Mouse (Mus musculus) MEL (cell line): ENCODE measurements around the gene Fermt2. TPM values are rescaled to one million over a fixed set of nuclear protein-coding genes. Genes with fewer than 3 reads are reported as not detected.

Experiments
- DNase-seq: peaks from one replicate; pipeline ENCODE4 v3.0.0; 2011; ENCODE audit warnings: low read depth, low spot score
- H3K27ac ChIP-seq: 2 replicates; pipeline ENCODE4 v1.5.1; 2012; ENCODE audit warnings: low read depth, mild to moderate bottlenecking, control low read depth, low read length, moderate library complexity; ENCODE audit not compliant: control insufficient read depth
- H3K27me3 ChIP-seq, 2 experiments: fragments of 150-350 bp in 1 of 2; sonication (generic) in 1 of 2; 2 replicates each; pipeline ENCODE4 v1.6.1; 2012; ENCODE audit warnings: low read length in 2 of 2, mild to moderate bottlenecking in 2 of 2, improper control_type of control experiment in 1 of 2, moderate library complexity in 1 of 2; ENCODE audit not compliant: insufficient read depth in 2 of 2, control insufficient read depth in 1 of 2
- H3K36me3 ChIP-seq, 2 experiments: 2 replicates each; pipeline ENCODE4 v1.6.1; 2012 to 2014; ENCODE audit warnings: low read length in 2 of 2, improper control_type of control experiment in 1 of 2, inconsistent platforms in 1 of 2, mild to moderate bottlenecking in 1 of 2; ENCODE audit not compliant: insufficient read depth in 2 of 2, control insufficient read depth in 1 of 2
- H3K4me1 ChIP-seq, 2 experiments: fragments of 150-350 bp in 1 of 2; sonication (generic) in 1 of 2; 2 replicates each; pipeline ENCODE4 v1.6.1; 2012; ENCODE audit warnings: low read length in 2 of 2, improper control_type of control experiment in 1 of 2, mild to moderate bottlenecking in 1 of 2; ENCODE audit not compliant: insufficient read depth in 2 of 2, control insufficient read depth in 1 of 2
- H3K4me3 ChIP-seq, 2 experiments: fragments of 150-350 bp in 1 of 2; sonication (generic) in 1 of 2; 2 replicates each; pipeline ENCODE4 v1.5.1; 2012; ENCODE audit warnings: low read depth in 2 of 2, low read length in 2 of 2, mild to moderate bottlenecking in 2 of 2, moderate library complexity in 2 of 2, control low read depth in 1 of 2, improper control_type of control experiment in 1 of 2; ENCODE audit not compliant: control insufficient read depth in 1 of 2, insufficient read depth in 1 of 2
- H3K79me2 ChIP-seq: 2 replicates; pipeline ENCODE4 v1.6.1; 2012; ENCODE audit warnings: mild to moderate bottlenecking, low read length, moderate library complexity; ENCODE audit not compliant: control insufficient read depth, poor library complexity, insufficient read depth
- H3K9ac ChIP-seq: 2 replicates; pipeline ENCODE4 v1.6.1; 2012; ENCODE audit warnings: low read depth, mild to moderate bottlenecking, control low read depth, low read length, moderate library complexity; ENCODE audit not compliant: control insufficient read depth, poor library complexity, severe bottlenecking
- H3K9me3 ChIP-seq: fragments of 150-350 bp; sonication (generic); replicated peaks from 2 replicates; pipeline ENCODE4 v1.6.1; 2012; ENCODE audit warnings: mild to moderate bottlenecking, low read length, improper control_type of control experiment, moderate library complexity; ENCODE audit not compliant: insufficient read depth
- BHLHE40 ChIP-seq: IDR thresholded peaks from 2 replicates; pipeline ENCODE4 v1.6.1; 2012; ENCODE audit warnings: low read depth, mild to moderate bottlenecking, inconsistent platforms, low read length, improper control_type of control experiment, borderline replicate concordance
- CHD2 ChIP-seq: IDR thresholded peaks from 2 replicates; pipeline ENCODE4 v1.6.1; 2011; ENCODE audit warnings: low read length, improper control_type of control experiment
- CTCF ChIP-seq, 3 experiments: IDR thresholded peaks in 2 of 3; conservative IDR thresholded peaks in 1 of 3; 2 replicates each; pipeline ENCODE4 v1.5.1; 2011 to 2012; ENCODE audit warnings: low read length in 3 of 3, low read depth in 2 of 3, mild to moderate bottlenecking in 2 of 3, improper control_type of control experiment in 1 of 3, inconsistent platforms in 1 of 3, mixed read lengths in 1 of 3, moderate library complexity in 1 of 3; ENCODE audit not compliant: control insufficient read depth in 1 of 3, insufficient read depth in 1 of 3, poor library complexity in 1 of 3, severe bottlenecking in 1 of 3
- ELF1 ChIP-seq: IDR thresholded peaks from 2 replicates; pipeline ENCODE4 v1.6.1; 2014; ENCODE audit warnings: low read depth, mild to moderate bottlenecking, inconsistent platforms, low read length, improper control_type of control experiment, moderate library complexity
- EP300 ChIP-seq, 2 experiments: IDR thresholded peaks; 2 replicates each; pipeline ENCODE4 v1.6.1; 2011; ENCODE audit warnings: improper control_type of control experiment in 2 of 2, low read length in 2 of 2, low read depth in 1 of 2, mild to moderate bottlenecking in 1 of 2
- GABPA ChIP-seq: IDR thresholded peaks from 2 replicates; pipeline ENCODE4 v1.6.1; 2012; ENCODE audit warnings: low read depth, mild to moderate bottlenecking, inconsistent platforms, low read length, improper control_type of control experiment, moderate library complexity
- JUND ChIP-seq: IDR thresholded peaks from 2 replicates; pipeline ENCODE4 v1.6.1; 2011; ENCODE audit warnings: low read depth, mild to moderate bottlenecking, improper control_type of control experiment, low read length
- KAT2A ChIP-seq: conservative IDR thresholded peaks from 2 replicates; pipeline ENCODE4 v1.6.1; 2012; ENCODE audit warnings: low read depth, low read length, improper control_type of control experiment, inconsistent platforms
- MEF2A ChIP-seq: IDR thresholded peaks from 2 replicates; pipeline ENCODE4 v1.6.1; 2014; ENCODE audit warnings: low read depth, mild to moderate bottlenecking, inconsistent platforms, low read length, improper control_type of control experiment; ENCODE audit not compliant: poor library complexity, insufficient replicate concordance, severe bottlenecking; ENCODE audit errors: extremely low read depth
- MYC ChIP-seq: IDR thresholded peaks from 2 replicates; pipeline ENCODE4 v1.6.1; 2011; ENCODE audit warnings: low read depth, mild to moderate bottlenecking, low read length, improper control_type of control experiment, moderate library complexity
- NRF1 ChIP-seq: IDR thresholded peaks from 2 replicates; pipeline ENCODE4 v1.6.1; 2014; ENCODE audit warnings: low read depth, mild to moderate bottlenecking, inconsistent platforms, low read length, improper control_type of control experiment, moderate library complexity; ENCODE audit not compliant: poor library complexity, insufficient read depth, severe bottlenecking
- POLR2A ChIP-seq, 2 experiments: IDR thresholded peaks; 2 replicates each; pipeline ENCODE4 v1.6.1; 2011 to 2012; ENCODE audit warnings: low read length in 2 of 2, mild to moderate bottlenecking in 2 of 2, control low read depth in 1 of 2, improper control_type of control experiment in 1 of 2, low read depth in 1 of 2, moderate library complexity in 1 of 2; ENCODE audit not compliant: control insufficient read depth in 1 of 2, insufficient read depth in 1 of 2, poor library complexity in 1 of 2
- POLR2AphosphoS5 ChIP-seq: IDR thresholded peaks from 2 replicates; pipeline ENCODE4 v1.6.1; 2012; ENCODE audit warnings: low read depth, borderline replicate concordance, mild to moderate bottlenecking, inconsistent platforms, low read length, moderate library complexity, mixed read lengths
- RCOR1 ChIP-seq: IDR thresholded peaks from 2 replicates; pipeline ENCODE4 v1.6.1; 2012; ENCODE audit warnings: low read depth, mild to moderate bottlenecking, inconsistent platforms, low read length, improper control_type of control experiment
- TCF12 ChIP-seq: IDR thresholded peaks from 2 replicates; pipeline ENCODE4 v1.6.1; 2014; ENCODE audit warnings: low read depth, mild to moderate bottlenecking, inconsistent platforms, low read length, improper control_type of control experiment, moderate library complexity
- USF1 ChIP-seq: IDR thresholded peaks from 2 replicates; pipeline ENCODE4 v1.6.1; 2014; ENCODE audit warnings: low read depth, mild to moderate bottlenecking, inconsistent platforms, low read length, improper control_type of control experiment, moderate library complexity
- ZNF384 ChIP-seq: IDR thresholded peaks from 2 replicates; pipeline ENCODE4 v1.6.1; 2012; ENCODE audit warnings: low read depth, mild to moderate bottlenecking, inconsistent platforms, low read length, improper control_type of control experiment
- polyA plus RNA-seq, 2 experiments: library from polyadenylated mRNA; stranded (reverse) in 1 of 2; unstranded in 1 of 2; fragments of >175 nt in 1 of 2; fragments of >200 nt in 1 of 2; gene quantifications; 2 replicates each; pipeline versions ENCODE4 v1.2.1 to v1.2.4; 2012; ENCODE audit warnings: low replicate concordance in 2 of 2, low read depth in 1 of 2; ENCODE audit not compliant: insufficient read length in 2 of 2, insufficient read depth in 1 of 2, missing spikeins in 1 of 2
- total RNA-seq: library from RNA; depleted of rRNA; stranded (reverse); fragments of 300-350 nt; gene quantifications from 2 replicates; pipeline ENCODE4 v1.2.3, GENCODE M21; 2012

Fermt2 gene
- total and polyA plus RNA-seq, 3 experiments: not detected

DNA sequence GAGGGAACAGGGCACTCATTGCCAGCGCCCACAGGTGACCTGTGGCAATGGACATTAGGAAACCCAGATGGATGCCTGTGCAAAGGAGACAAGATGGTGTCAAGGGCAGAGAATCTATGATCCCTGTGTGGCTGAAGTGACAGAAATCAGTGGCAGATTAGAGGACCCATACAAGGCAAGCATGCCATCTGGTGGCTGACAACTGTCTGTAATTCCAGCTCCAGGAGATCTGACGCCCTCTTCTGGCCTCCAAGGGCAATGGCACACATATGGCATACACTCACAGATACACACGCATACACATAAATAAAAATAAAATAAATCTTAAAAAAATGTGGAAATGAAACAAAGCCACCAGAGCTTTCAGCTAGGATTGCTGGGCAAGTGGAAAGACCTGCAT is 18.2 kb upstream of the Fermt2 start:
- Histone ChIP-seq H3K79me2 (no peaks in the 10 kb centered on the region), H3K9me3 (no peaks in the 10 kb centered on the region)
- DNase-seq: no peak
- TF ChIP-seq CTCF (IDR thresholded peaks at IDR 0.05 in 2 of 3, conservative IDR thresholded peaks at IDR 0.05 in 1 of 3; ENCODE audit: control insufficient read depth in 1 of 3, insufficient read depth in 1 of 3, low read depth in 2 of 3, low read length in 3 of 3, poor library complexity in 1 of 3, severe bottlenecking in 1 of 3) (peak; percentile 18 to 57 (median 23); a peak in 3 of 6 replicates), POLR2A (IDR thresholded peaks at IDR 0.05; ENCODE audit: control insufficient read depth in 1 of 2, insufficient read depth in 1 of 2, low read depth in 1 of 2, low read length in 2 of 2, poor library complexity in 1 of 2) (no peak)
- TF ChIP-seq, all 39 proteins: peak for 1
- Histone ChIP-seq H3K9ac (no peak overlapping the region), H3K4me3 (no peak overlapping the region), H3K36me3 (no peaks in the 10 kb centered on the region), H3K27ac (no peak overlapping the region), H3K27me3 (0 out of 4 replicates have a peak, but pooled peaks cover 0 to 1% of the 10 kb centered on the region in 2 experiments), H3K4me1 (no peaks in the 10 kb centered on the region)

- H3K27ac ChIP-seq: no peak overlapping the region
- no peaks in the 10 kb centered on the region for H3K4me1 ChIP-seq
- H3K27me3 ChIP-seq: 0 out of 4 replicates have a peak, but pooled peaks cover 0 to 1% of the 10 kb centered on the region in 2 experiments
- TF ChIP-seq POLR2A (IDR thresholded peaks at IDR 0.05; ENCODE audit: control insufficient read depth in 1 of 2, insufficient read depth in 1 of 2, low read depth in 1 of 2, low read length in 2 of 2, poor library complexity in 1 of 2) (no peak), JUND (no peak), BHLHE40 (no peak), MYC (no peak), MEF2A (no peak), USF1 (no peak), POLR2AphosphoS5 (no peak), TCF12 (no peak), GABPA (no peak), ELF1 (no peak), EP300 (IDR thresholded peaks at IDR 0.05; ENCODE audit: low read depth in 1 of 2, low read length in 2 of 2) (no peak), CHD2 (no peak), ZNF384 (no peak), NRF1 (no peak), KAT2A (no peak), RCOR1 (no peak)
- no peak overlapping the region for H3K9ac ChIP-seq
- H3K4me3 ChIP-seq: no peak overlapping the region
- no peaks in the 10 kb centered on the region for H3K9me3 ChIP-seq
- no peaks in the 10 kb centered on the region for H3K79me2 ChIP-seq
- no peak for DNase-seq
- no peaks in the 10 kb centered on the region for H3K36me3 ChIP-seq
Observed at GRCm38 (mm10) chr14:45544905-45545304, 15.0 kb upstream of the Fermt2 start.
